Mouse (Mus musculus): ENCODE measurements around the gene Med12l. TPM values are rescaled to one million over a fixed set of nuclear protein-coding genes. Genes with fewer than 3 reads are reported as not detected.
"Not testable (repeated sequence)": the region's sequence is repeated elsewhere in the genome, so short reads cannot be mapped to it uniquely, and the experiment has no call there.

Gene Med12l
- polyA plus RNA-seq, 1 experiment from 2014 or later: 1.9 TPM

DNA sequence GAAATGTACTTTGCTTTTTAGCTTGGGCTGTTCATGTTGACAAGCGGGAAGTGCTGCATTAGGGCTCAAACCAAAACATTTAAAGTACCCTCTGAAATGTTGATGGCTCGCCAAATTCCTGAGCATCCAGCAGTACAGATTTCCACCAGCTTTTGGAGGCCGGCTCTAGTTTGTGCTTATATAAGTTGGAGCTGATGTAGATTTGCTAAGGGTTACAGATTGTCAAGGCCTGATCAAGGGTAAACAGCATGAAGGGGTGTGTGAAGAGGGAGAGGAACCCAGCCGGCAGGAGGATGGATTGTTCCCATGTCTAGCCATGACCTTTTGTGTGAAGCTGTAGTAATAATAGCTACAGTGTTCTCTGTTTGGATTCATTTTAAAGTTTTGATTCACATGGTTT is 125.5 kb downstream of the Med12l start:
- Histone ChIP-seq H3K9ac (no peak overlapping the region), H3K9me3 (no peaks in the 10 kb centered on the region), H3K27ac (peak overlapping the region; percentile 63), H3K36me3 (no peaks in the 10 kb centered on the region), H3K27me3 (no peaks in the 10 kb centered on the region), H3K4me3 (no peak overlapping the region), H3K4me1 (peaks cover 18% of the 10 kb centered on the region), H3K4me2 (peak overlapping the region; percentile 34; the same call in 1 of the 2 replicates)
- peak; percentile 83 for ATAC-seq (ENCODE audit: borderline replicate concordance, extremely low read depth, low FRiP score, low TSS enrichment)
- 23% methylated on average over 4 of the region's 4 CpGs for WGBS

DNA sequence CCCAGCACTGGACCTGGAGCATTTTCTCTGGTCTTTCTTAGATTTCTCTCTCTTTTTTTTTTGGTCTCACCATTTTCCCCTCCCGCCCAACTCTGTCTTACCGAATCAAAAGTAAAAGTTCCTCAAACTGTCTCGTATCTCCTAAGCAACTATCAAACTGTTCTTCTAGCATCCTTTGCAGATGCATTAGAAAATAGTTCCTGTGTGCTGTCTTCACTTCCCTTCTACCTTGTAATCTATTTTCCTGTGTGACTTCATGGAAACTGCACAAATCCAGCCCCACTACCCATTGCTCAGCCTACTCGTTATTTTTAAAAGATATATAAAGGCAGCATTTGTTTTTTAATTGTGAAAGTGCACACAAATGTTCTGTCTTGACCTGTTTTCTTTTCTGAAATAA is 126.3 kb downstream of the Med12l start:
- Histone ChIP-seq H3K4me1 (peaks cover 17% of the 10 kb centered on the region), H3K27me3 (no peaks in the 10 kb centered on the region), H3K4me2 (no peak overlapping the region), H3K27ac (no peak overlapping the region), H3K9me3 (no peaks in the 10 kb centered on the region), H3K9ac (no peak overlapping the region), H3K36me3 (no peaks in the 10 kb centered on the region), H3K4me3 (no peak overlapping the region)
- no peak for ATAC-seq (ENCODE audit: borderline replicate concordance, extremely low read depth, low FRiP score, low TSS enrichment)
- 86% methylated on average over 4 of the region's 4 CpGs for WGBS

- H3K27me3 ChIP-seq: no peaks in the 10 kb centered on the region
- no peak overlapping the region for H3K27ac ChIP-seq
- no peaks in the 10 kb centered on the region for H3K36me3 ChIP-seq
- no peak overlapping the region for H3K4me3 ChIP-seq
- no peaks in the 10 kb centered on the region for H3K9me3 ChIP-seq
- 47% methylated on average over 5 of the region's 5 CpGs for WGBS
- no peak overlapping the region for H3K4me2 ChIP-seq
- H3K4me1 ChIP-seq: peaks cover 14% of the 10 kb centered on the region
- H3K9ac ChIP-seq: no peak overlapping the region
- no peak for ATAC-seq (ENCODE audit: borderline replicate concordance, extremely low read depth, low FRiP score, low TSS enrichment)
Observed at GRCm38 (mm10) chr3:59133189-59133588, 127.6 kb downstream of the Med12l start.

DNA sequence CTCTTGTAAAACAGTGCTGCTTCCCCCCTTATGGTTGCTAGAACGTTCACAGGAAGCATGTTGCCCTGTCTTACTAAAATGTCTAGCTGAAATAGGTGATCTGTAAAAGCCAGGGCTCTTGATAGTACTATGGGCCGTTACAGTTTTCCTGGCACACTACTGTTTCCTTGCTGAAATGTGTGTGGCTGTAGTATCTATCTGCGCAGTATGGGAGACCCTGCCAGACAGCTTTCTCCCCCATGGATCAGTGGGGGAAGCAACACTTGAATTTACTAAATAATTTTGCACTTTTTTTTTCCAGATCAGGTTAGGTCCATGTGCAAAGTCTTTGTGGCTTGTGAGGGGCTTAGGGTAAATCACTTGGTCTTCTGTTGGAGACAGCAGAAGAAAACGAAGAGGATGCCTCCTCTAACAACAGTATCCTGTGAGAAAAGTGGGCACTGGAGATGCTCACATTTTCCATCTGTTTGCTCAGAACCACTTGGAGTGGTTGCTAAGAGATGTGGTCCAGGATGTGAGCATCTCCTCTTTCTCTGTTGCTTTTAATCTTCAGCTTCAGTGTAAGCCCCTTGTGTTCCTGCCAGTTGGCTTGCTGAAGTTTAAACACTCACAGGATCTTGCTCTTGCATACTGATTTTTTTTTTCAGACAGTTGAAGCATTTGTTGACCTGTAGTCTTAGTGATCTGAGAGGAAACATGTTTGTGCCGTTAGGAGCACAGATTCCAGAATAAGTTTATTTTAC is 130.5 kb downstream of the Med12l start:
- no peak overlapping the region for H3K27ac ChIP-seq
- no peaks in the 10 kb centered on the region for H3K9me3 ChIP-seq
- no peaks in the 10 kb centered on the region for H3K36me3 ChIP-seq
- 51% methylated on average over 5 of the region's 5 CpGs for WGBS
- peaks cover 22% of the 10 kb centered on the region for H3K4me1 ChIP-seq
- no peak overlapping the region for H3K4me2 ChIP-seq
- no peak for ATAC-seq (ENCODE audit: borderline replicate concordance, extremely low read depth, low FRiP score, low TSS enrichment)
- H3K9ac ChIP-seq: no peak overlapping the region
- H3K4me3 ChIP-seq: no peak overlapping the region
- H3K27me3 ChIP-seq: no peaks in the 10 kb centered on the region

- H3K36me3 ChIP-seq: no peaks in the 10 kb centered on the region
- 44% methylated on average over 12 of the region's 12 CpGs for WGBS
- no peak; the same call in 1 of the 2 replicates for ATAC-seq (ENCODE audit: borderline replicate concordance, extremely low read depth, low FRiP score, low TSS enrichment)
Observed at GRCm38 (mm10) chr3:59138946-59139468, 133.4 kb downstream of the Med12l start.

DNA sequence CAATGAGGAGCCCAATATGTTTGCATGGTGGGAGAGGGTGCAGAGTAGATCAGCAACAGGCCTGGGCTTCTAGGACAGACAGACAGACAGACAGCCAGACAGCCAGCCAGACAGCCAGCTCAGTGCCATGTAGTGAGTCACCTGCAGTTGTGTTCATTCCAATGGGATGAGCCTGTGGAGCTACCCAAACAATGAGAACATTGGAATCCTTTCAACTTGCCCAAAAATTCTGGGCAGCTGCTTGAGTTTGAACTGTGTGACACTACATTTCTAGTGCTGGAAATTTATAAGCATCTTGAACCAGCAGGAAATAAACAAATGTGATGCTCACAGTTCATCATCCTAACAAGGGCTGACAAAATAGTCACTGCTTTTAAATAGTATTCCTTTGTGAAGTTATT is 134.0 kb downstream of the Med12l start:
- Histone ChIP-seq H3K4me3 (no peak overlapping the region), H3K36me3 (no peaks in the 10 kb centered on the region), H3K9ac (no peak overlapping the region), H3K4me2 (no peak overlapping the region), H3K4me1 (peaks cover 27% of the 10 kb centered on the region), H3K9me3 (no peaks in the 10 kb centered on the region), H3K27ac (peak overlapping the region; percentile 72), H3K27me3 (no peaks in the 10 kb centered on the region)
- peak; percentile 76 for ATAC-seq (ENCODE audit: borderline replicate concordance, extremely low read depth, low FRiP score, low TSS enrichment)

More at GRCm38 (mm10) chr3:59138946-59139468, 133.4 kb downstream of the Med12l start:
- H3K4me3 ChIP-seq: no peak overlapping the region
- no peak overlapping the region for H3K9ac ChIP-seq
- peak overlapping the region; percentile 72 for H3K27ac ChIP-seq
- H3K4me2 ChIP-seq: no peak overlapping the region
- H3K27me3 ChIP-seq: no peaks in the 10 kb centered on the region
- H3K9me3 ChIP-seq: no peaks in the 10 kb centered on the region
- H3K4me1 ChIP-seq: peaks cover 27% of the 10 kb centered on the region

DNA sequence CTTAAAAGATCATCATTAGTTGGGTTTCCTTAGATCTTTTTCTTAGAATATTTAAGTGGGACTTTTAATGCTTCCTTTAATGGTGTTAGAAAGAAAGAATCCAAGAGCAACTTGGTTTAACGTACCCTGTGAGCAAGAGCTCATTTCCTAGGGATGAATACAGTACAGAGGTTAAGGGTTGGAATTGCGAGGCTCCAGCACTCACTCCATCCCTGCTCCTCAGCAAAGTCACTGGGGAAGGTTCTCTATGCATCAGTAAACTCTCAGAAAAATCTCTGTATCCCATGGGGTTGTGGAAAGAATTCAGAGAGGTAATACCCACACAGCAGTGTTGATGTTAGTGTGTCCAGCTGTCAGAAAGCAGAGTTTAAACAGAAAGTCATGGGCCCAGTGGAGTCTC is 134.5 kb downstream of the Med12l start:
- peak; percentile 52; the same call in 1 of the 2 replicates for ATAC-seq (ENCODE audit: borderline replicate concordance, extremely low read depth, low FRiP score, low TSS enrichment)
- H3K27ac ChIP-seq: peak overlapping the region; percentile 72
- H3K4me1 ChIP-seq: peaks cover 27% of the 10 kb centered on the region

GRCm38 (mm10) chr3:59140941-59141340 is 135.3 kb downstream of the Med12l start:
- H3K36me3 ChIP-seq; H3K27me3 ChIP-seq; H3K9ac ChIP-seq; ATAC-seq (ENCODE audit: borderline replicate concordance, extremely low read depth, low FRiP score, low TSS enrichment); H3K4me2 ChIP-seq; H3K4me3 ChIP-seq; H3K9me3 ChIP-seq: not testable (repeated sequence)
- peak overlapping the region; percentile 72 for H3K27ac ChIP-seq
- peaks cover 27% of the 10 kb centered on the region for H3K4me1 ChIP-seq
- 69% methylated on average over 4 of the region's 4 CpGs for WGBS

More for the DNA sequence above, 134.5 kb downstream of the Med12l start:
- Histone ChIP-seq H3K9me3 (no peaks in the 10 kb centered on the region), H3K27me3 (no peaks in the 10 kb centered on the region), H3K4me3 (no peak overlapping the region), H3K4me2 (no peak overlapping the region), H3K9ac (no peak overlapping the region), H3K36me3 (no peaks in the 10 kb centered on the region)
- WGBS: 45% methylated on average over 2 of the region's 2 CpGs

GRCm38 (mm10) chr3:59141507-59142305 is 136.1 kb downstream of the Med12l start:
- peaks cover 27% of the 10 kb centered on the region for H3K4me1 ChIP-seq
- no peak for ATAC-seq (ENCODE audit: borderline replicate concordance, extremely low read depth, low FRiP score, low TSS enrichment)
- H3K9me3 ChIP-seq: no peaks in the 10 kb centered on the region
- H3K4me2 ChIP-seq: no peak overlapping the region
- H3K27me3 ChIP-seq: no peaks in the 10 kb centered on the region
- no peak overlapping the region for H3K9ac ChIP-seq
- peak overlapping the region; percentile 48 for H3K27ac ChIP-seq
- H3K36me3 ChIP-seq: no peaks in the 10 kb centered on the region
- no peak overlapping the region for H3K4me3 ChIP-seq
- WGBS: 32% methylated on average over 8 of the region's 8 CpGs

GRCm38 (mm10) chr3:59145194-59145593 is 139.6 kb downstream of the Med12l start:
- WGBS: 55% methylated on average over 5 of the region's 5 CpGs
- Histone ChIP-seq H3K36me3 (no peaks in the 10 kb centered on the region), H3K27ac (no peak overlapping the region), H3K27me3 (no peaks in the 10 kb centered on the region), H3K4me3 (no peak overlapping the region), H3K4me2 (no peak overlapping the region), H3K9me3 (no peaks in the 10 kb centered on the region), H3K9ac (no peak overlapping the region), H3K4me1 (peaks cover 17% of the 10 kb centered on the region)
- no peak for ATAC-seq (ENCODE audit: borderline replicate concordance, extremely low read depth, low FRiP score, low TSS enrichment)

DNA sequence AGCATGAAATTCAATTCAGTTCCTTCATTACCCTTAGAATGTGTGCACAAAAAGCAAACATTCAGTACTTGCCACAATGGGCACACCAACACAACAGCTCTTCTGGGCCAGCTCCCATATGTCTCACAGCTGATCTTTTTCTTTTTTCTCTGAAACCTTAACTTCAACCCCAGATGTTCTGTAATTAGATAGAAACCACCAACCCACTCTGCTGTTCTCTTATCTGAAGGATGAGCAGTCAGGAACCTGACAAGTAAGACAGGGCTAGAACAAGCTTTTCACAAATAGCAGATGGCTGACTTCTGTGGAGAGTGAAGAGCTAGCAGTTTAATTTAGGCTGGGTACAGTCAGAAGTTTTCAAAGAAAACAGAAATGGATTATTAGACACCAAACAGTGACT is 144.0 kb downstream of the Med12l start:
- H3K4me1 ChIP-seq: no peaks in the 10 kb centered on the region
- H3K9ac ChIP-seq: no peak overlapping the region
- no peak for ATAC-seq (ENCODE audit: borderline replicate concordance, extremely low read depth, low FRiP score, low TSS enrichment)
- H3K27ac ChIP-seq: no peak overlapping the region
- no peaks in the 10 kb centered on the region for H3K36me3 ChIP-seq
- H3K27me3 ChIP-seq: no peaks in the 10 kb centered on the region
- H3K4me2 ChIP-seq: no peak overlapping the region
- H3K4me3 ChIP-seq: no peak overlapping the region
- no peaks in the 10 kb centered on the region for H3K9me3 ChIP-seq

GRCm38 (mm10) chr3:59150624-59151023 is 145.0 kb downstream of the Med12l start:
- 96% methylated on average over 2 of the region's 2 CpGs for WGBS
- Histone ChIP-seq H3K4me2 (no peak overlapping the region), H3K27me3 (no peaks in the 10 kb centered on the region), H3K36me3 (no peaks in the 10 kb centered on the region), H3K9ac (no peak overlapping the region), H3K4me1 (no peaks in the 10 kb centered on the region), H3K9me3 (no peaks in the 10 kb centered on the region), H3K27ac (no peak overlapping the region), H3K4me3 (no peak overlapping the region)
- ATAC-seq (ENCODE audit: borderline replicate concordance, extremely low read depth, low FRiP score, low TSS enrichment): no peak

All from lung, embryonic 15.5 days (tissue).